Mouse (Mus musculus) heart, embryonic 16.5 days (tissue): ENCODE results near the gene Rnf167. TPM values are rescaled to one million over a fixed set of nuclear protein-coding genes. Genes with fewer than 3 reads are reported as not detected.

Source experiments
- ATAC-seq: fragments of 200-750 bp; cut with Nextera tagmentation; replicated peaks from 2 replicates; pipeline ENCODE4 v1.8.0; 2017; ENCODE audit warnings: moderate number of reproducible peaks; ENCODE audit not compliant: insufficient read depth, low FRiP score; ENCODE audit errors: extremely low read depth
- H3K27ac ChIP-seq: fragments of 300-500 bp; sonication (generic); 2 replicates; pipeline ENCODE4 v1.5.1; 2014; ENCODE audit warnings: mild to moderate bottlenecking, low read length, control low read depth, moderate library complexity
- H3K27me3 ChIP-seq: fragments of 300-500 bp; sonication (generic); 2 replicates; pipeline ENCODE4 v1.6.1; 2014; ENCODE audit warnings: low read length, mixed read lengths; ENCODE audit not compliant: control insufficient read depth, insufficient read depth
- H3K36me3 ChIP-seq: fragments of 300-500 bp; sonication (generic); 2 replicates; pipeline ENCODE4 v1.6.1; 2014; ENCODE audit not compliant: control insufficient read depth, insufficient read depth
- H3K4me1 ChIP-seq: fragments of 300-500 bp; sonication (generic); 2 replicates; pipeline ENCODE4 v1.6.1; 2014; ENCODE audit warnings: low read length, mixed read lengths; ENCODE audit not compliant: control insufficient read depth, insufficient read depth
- H3K4me2 ChIP-seq: fragments of 300-500 bp; sonication (generic); 2 replicates; pipeline ENCODE4 v1.6.1; 2014; ENCODE audit warnings: low read depth, mild to moderate bottlenecking, control low read depth, low read length
- H3K4me3 ChIP-seq: fragments of 300-500 bp; sonication (generic); 2 replicates; pipeline ENCODE4 v1.5.1; 2014; ENCODE audit warnings: mild to moderate bottlenecking, control low read depth, low read length
- H3K9ac ChIP-seq: fragments of 300-500 bp; sonication (generic); 2 replicates; pipeline ENCODE4 v1.6.1; 2014; ENCODE audit warnings: low read length, control low read depth
- H3K9me3 ChIP-seq: fragments of 300-500 bp; sonication (generic); replicated peaks from 2 replicates; pipeline ENCODE4 v1.6.1; 2016; ENCODE audit warnings: low read length; ENCODE audit not compliant: control insufficient read depth
- WGBS: fragments of 180-500 bp; shearing (Covaris S2); extraction: QIAGEN DNeasy Blood & Tissue Kit; methylation state at CpG from one replicate; pipeline ENCODE4 v1.1.7; 2014; 5-methylcytosine and 5-hydroxymethylcytosine counted together
- polyA plus RNA-seq: library from polyadenylated mRNA; unstranded; fragments of >200 nt; fragmentation: Nextera tagmentation; extraction: Ambion mirVana; gene quantifications from 2 replicates; pipeline ENCODE4 v1.2.1, GENCODE M21; 2015

Gene Rnf167
- polyA plus RNA-seq, 1 experiment from 2014 or later, result 80.3 TPM

- H3K4me2 ChIP-seq, result no peak overlapping the region
- 77% methylated on average over 6 of the region's 6 CpGs for WGBS
- H3K9ac ChIP-seq, result no peak overlapping the region
- no peaks in the 10 kb centered on the region for H3K27me3 ChIP-seq
- H3K4me3 ChIP-seq, result no peak overlapping the region
- H3K9me3 ChIP-seq, result no peaks in the 10 kb centered on the region
- no peak overlapping the region for H3K27ac ChIP-seq
- H3K4me1 ChIP-seq, result 0 out of 2 replicates have a peak, but pooled peaks cover 5% of the 10 kb centered on the region
- H3K36me3 ChIP-seq, result peaks cover 9% of the 10 kb centered on the region; the same call in 1 of the 2 replicates
- no peak for ATAC-seq
Measured at GRCm38 (mm10) chr11:70674014-70674413, 27.0 kb downstream of the Rnf167 start.

- 0 out of 2 replicates have a peak, but pooled peaks cover 5% of the 10 kb centered on the region for H3K4me1 ChIP-seq
- 65% methylated on average over 11 of the region's 11 CpGs for WGBS
- ATAC-seq, result no peak
- no peak overlapping the region for H3K4me3 ChIP-seq
- peaks cover 9% of the 10 kb centered on the region; the same call in 1 of the 2 replicates for H3K36me3 ChIP-seq
- no peaks in the 10 kb centered on the region for H3K27me3 ChIP-seq
- no peak overlapping the region for H3K4me2 ChIP-seq
- no peak overlapping the region for H3K27ac ChIP-seq
- no peak overlapping the region for H3K9ac ChIP-seq
- no peaks in the 10 kb centered on the region for H3K9me3 ChIP-seq
Measured at GRCm38 (mm10) chr11:70674501-70674900, 27.5 kb downstream of the Rnf167 start.

- H3K36me3 ChIP-seq, result peaks cover 17% of the 10 kb centered on the region; the same call in 1 of the 2 replicates
Measured at GRCm38 (mm10) chr11:70678092-70678491, 31.1 kb downstream of the Rnf167 start.

GRCm38 (mm10) chr11:70678576-70678975 is 31.5 kb downstream of the Rnf167 start:
- WGBS, result 79% methylated on average over 2 of the region's 2 CpGs
- no peak overlapping the region for H3K27ac ChIP-seq
- no peak for ATAC-seq
- peaks cover 9% of the 10 kb centered on the region for H3K4me1 ChIP-seq
- H3K9ac ChIP-seq, result no peak overlapping the region
- no peaks in the 10 kb centered on the region for H3K27me3 ChIP-seq
- no peak overlapping the region for H3K4me2 ChIP-seq
- peaks cover 16% of the 10 kb centered on the region; the same call in 1 of the 2 replicates for H3K36me3 ChIP-seq
- H3K9me3 ChIP-seq, result no peaks in the 10 kb centered on the region
- H3K4me3 ChIP-seq, result no peak overlapping the region

More at GRCm38 (mm10) chr11:70678092-70678491, 31.1 kb downstream of the Rnf167 start:
- no peak overlapping the region for H3K4me3 ChIP-seq
- H3K9ac ChIP-seq, result no peak overlapping the region
- H3K27me3 ChIP-seq, result no peaks in the 10 kb centered on the region
- no peak overlapping the region for H3K27ac ChIP-seq
- no peak overlapping the region for H3K4me2 ChIP-seq
- H3K9me3 ChIP-seq, result no peaks in the 10 kb centered on the region
- peaks cover 9% of the 10 kb centered on the region for H3K4me1 ChIP-seq
- WGBS, result 80% methylated on average over 9 of the region's 9 CpGs
- ATAC-seq, result no peak

- peaks cover 18% of the 10 kb centered on the region; the same call in 1 of the 2 replicates for H3K36me3 ChIP-seq
- no peak for ATAC-seq
Measured at GRCm38 (mm10) chr11:70679361-70679760, 32.3 kb downstream of the Rnf167 start.

DNA sequence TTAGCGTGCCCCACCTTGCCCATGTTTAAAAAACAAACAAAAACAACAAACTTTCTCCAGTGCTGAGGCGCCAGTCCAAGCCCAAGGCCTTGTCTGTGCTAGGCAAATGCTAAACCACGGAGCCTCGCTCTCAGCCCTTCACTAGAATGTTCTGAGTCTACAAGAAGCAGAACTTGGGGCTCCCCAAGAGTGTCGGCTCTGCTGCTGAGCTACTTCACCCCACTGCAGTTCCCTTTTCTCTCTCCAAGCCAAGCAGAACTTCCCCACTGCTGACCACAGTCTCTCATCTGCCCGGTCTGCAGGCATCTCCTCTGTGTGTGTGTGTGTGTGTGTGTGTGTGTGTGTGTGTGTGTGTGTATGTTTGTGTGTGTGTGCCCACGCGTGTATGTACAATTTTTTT is 32.9 kb downstream of the Rnf167 start:
- H3K27ac ChIP-seq, result no peak overlapping the region
- H3K9ac ChIP-seq, result no peak overlapping the region
- ATAC-seq, result no peak
- H3K4me1 ChIP-seq, result peaks cover 9% of the 10 kb centered on the region
- H3K9me3 ChIP-seq, result no peaks in the 10 kb centered on the region
- no peak overlapping the region for H3K4me2 ChIP-seq
- peaks cover 15% of the 10 kb centered on the region; the same call in 1 of the 2 replicates for H3K36me3 ChIP-seq
- no peaks in the 10 kb centered on the region for H3K27me3 ChIP-seq
- no peak overlapping the region for H3K4me3 ChIP-seq
- WGBS, result 89% methylated on average over 8 of the region's 8 CpGs

More at GRCm38 (mm10) chr11:70679361-70679760, 32.3 kb downstream of the Rnf167 start:
- H3K9me3 ChIP-seq, result no peaks in the 10 kb centered on the region
- no peak overlapping the region for H3K4me2 ChIP-seq
- no peak overlapping the region for H3K9ac ChIP-seq
- no peak overlapping the region for H3K4me3 ChIP-seq
- 93% methylated on average over 8 of the region's 8 CpGs for WGBS
- H3K27ac ChIP-seq, result no peak overlapping the region
- no peaks in the 10 kb centered on the region for H3K27me3 ChIP-seq
- peaks cover 9% of the 10 kb centered on the region for H3K4me1 ChIP-seq

DNA sequence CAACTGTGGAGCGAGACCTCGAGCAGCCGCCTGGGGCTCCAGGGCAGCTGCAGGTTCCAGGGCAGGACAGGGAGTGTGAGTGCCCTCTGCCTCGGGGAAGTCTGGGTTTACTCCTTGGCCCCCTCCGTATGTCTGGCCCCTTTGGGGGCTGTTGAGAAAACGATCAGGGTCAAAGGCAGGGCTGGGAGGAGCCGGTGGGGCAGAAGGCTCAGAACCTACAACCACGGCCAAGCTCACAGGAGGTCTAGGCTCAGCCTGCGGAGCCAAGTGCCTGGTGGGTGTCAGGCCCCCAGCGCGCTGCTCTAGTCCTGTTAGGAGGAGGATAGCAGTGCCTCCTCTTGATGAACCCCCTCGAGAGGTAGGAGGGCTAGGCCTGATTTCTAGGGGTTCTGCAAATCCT is 34.1 kb downstream of the Rnf167 start:
- Histone ChIP-seq H3K4me1 (peaks cover 6% of the 10 kb centered on the region), H3K27ac (no peak overlapping the region), H3K4me2 (no peak overlapping the region), H3K36me3 (peaks cover 19% of the 10 kb centered on the region; the same call in 1 of the 2 replicates), H3K9me3 (no peaks in the 10 kb centered on the region), H3K27me3 (no peaks in the 10 kb centered on the region), H3K9ac (no peak overlapping the region), H3K4me3 (no peak overlapping the region)
- ATAC-seq, result no peak
- WGBS, result 66% methylated on average over 12 of the region's 12 CpGs

DNA sequence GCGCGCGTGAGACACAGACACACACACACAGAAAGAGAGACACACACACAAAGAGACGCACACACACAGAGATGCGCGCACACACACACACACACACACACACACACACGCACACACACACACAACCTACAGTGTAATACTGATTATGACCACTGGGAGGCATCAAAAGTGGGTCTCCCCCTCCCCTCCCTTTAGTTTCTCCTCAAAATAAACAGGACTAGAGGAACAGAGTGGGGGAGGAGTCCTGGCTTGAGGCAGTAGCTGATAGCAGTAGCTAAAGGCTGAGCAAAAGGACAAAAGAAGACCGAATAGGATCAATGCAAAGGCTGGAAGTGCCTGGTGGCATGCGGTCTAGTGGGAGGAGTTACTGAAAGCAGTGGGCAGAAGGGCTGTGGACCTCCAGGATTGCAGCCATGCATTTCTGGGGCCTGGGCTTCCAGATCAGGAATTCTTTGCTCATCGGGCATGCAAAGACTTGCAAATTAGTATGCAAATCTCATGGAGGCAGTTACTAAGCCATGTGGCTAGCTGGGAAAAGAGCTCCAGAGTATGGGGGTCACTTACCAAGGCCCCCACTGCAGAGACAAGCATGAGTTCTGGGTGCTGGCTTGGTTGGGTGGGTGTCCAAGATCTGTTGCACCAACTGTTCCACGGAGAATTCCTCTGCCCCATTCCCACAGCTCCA is 35.0 kb downstream of the Rnf167 start:
- Histone ChIP-seq H3K9ac (peak overlapping the region; percentile 46), H3K4me3 (no peak overlapping the region), H3K4me1 (peaks cover 11% of the 10 kb centered on the region), H3K27me3 (no peaks in the 10 kb centered on the region), H3K27ac (no peak overlapping the region), H3K4me2 (peak overlapping the region; percentile 28; the same call in 1 of the 2 replicates), H3K9me3 (no peaks in the 10 kb centered on the region), H3K36me3 (peaks cover 19% of the 10 kb centered on the region; the same call in 1 of the 2 replicates)
- ATAC-seq, result peak; percentile 67; the same call in 1 of the 2 replicates
- 35% methylated on average over 11 of the region's 11 CpGs for WGBS

DNA sequence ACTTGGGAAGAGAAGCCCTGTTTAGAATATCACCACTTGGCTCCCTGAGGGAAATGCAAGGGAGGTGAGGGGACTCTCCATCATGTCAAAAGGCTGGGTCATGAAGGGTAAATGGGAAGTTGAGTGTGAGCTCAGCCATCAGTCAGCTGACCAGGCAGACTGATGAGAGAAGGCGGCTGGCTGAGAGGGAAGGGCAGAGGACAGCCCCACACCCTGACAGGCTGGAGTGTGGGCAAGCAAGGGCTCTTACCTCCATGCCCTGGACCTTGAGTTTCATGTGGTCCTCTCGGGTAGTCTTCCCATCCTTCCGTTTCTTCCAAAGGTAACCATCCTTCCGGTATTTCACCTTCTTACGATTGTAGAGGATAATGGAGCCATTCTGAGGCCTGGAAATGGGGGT is 36.6 kb downstream of the Rnf167 start:
- H3K36me3 ChIP-seq, result peaks cover 19% of the 10 kb centered on the region; the same call in 1 of the 2 replicates
- 83% methylated on average over 5 of the region's 5 CpGs for WGBS
- H3K4me2 ChIP-seq, result no peak overlapping the region
- H3K4me1 ChIP-seq, result peaks cover 19% of the 10 kb centered on the region
- no peaks in the 10 kb centered on the region for H3K27me3 ChIP-seq
- no peaks in the 10 kb centered on the region for H3K9me3 ChIP-seq
- no peak overlapping the region for H3K4me3 ChIP-seq
- no peak for ATAC-seq
- H3K9ac ChIP-seq, result no peak overlapping the region
- H3K27ac ChIP-seq, result no peak overlapping the region
